Mouse (Mus musculus): ENCODE data around the gene Pawr.

The Pawr gene

GRCm38 (mm10) chr10:108331784-108332561, at the start of gene Pawr:
Gene Pawr, plus strand, starts transcription at chr10:108332121.
- DNase-seq: no peak

- no peak for DNase-seq
Measured at GRCm38 (mm10) chr10:108282351-108282750, 49.6 kb upstream of the Pawr start.

- no peak for DNase-seq
Measured at GRCm38 (mm10) chr10:108283418-108283817, 48.5 kb upstream of the Pawr start.

GRCm38 (mm10) chr10:108283837-108284236, 48.1 kb upstream of the Pawr start:
- no peak for DNase-seq

GRCm38 (mm10) chr10:108284445-108284844, 47.5 kb upstream of the Pawr start:
- no peak for DNase-seq

GRCm38 (mm10) chr10:108284977-108285376, 46.9 kb upstream of the Pawr start:
- DNase-seq: no peak

- no peak for DNase-seq
Measured at GRCm38 (mm10) chr10:108286658-108287437, 45.1 kb upstream of the Pawr start.

GRCm38 (mm10) chr10:108287438-108287801, 44.5 kb upstream of the Pawr start:
- DNase-seq: no peak

GRCm38 (mm10) chr10:108290046-108290445, 41.9 kb upstream of the Pawr start:
- no peak for DNase-seq

- no peak for DNase-seq
Measured at GRCm38 (mm10) chr10:108291688-108292471, 40.0 kb upstream of the Pawr start.

- DNase-seq: no peak
Measured at GRCm38 (mm10) chr10:108292651-108293050, 39.3 kb upstream of the Pawr start.

- DNase-seq: no peak
Measured at GRCm38 (mm10) chr10:108293620-108294195, 38.2 kb upstream of the Pawr start.

GRCm38 (mm10) chr10:108294766-108295165, 37.2 kb upstream of the Pawr start:
- no peak for DNase-seq

GRCm38 (mm10) chr10:108296446-108296845, 35.5 kb upstream of the Pawr start:
- DNase-seq: no peak

- no peak for DNase-seq
Measured at GRCm38 (mm10) chr10:108298261-108298660, 33.7 kb upstream of the Pawr start.

- peak; percentile 21 for DNase-seq
Measured at GRCm38 (mm10) chr10:108298841-108299545, 32.9 kb upstream of the Pawr start.

- DNase-seq: no peak
Measured at GRCm38 (mm10) chr10:108299828-108300227, 32.1 kb upstream of the Pawr start.

- peak; percentile 51 for DNase-seq
Measured at GRCm38 (mm10) chr10:108300843-108301242, 31.1 kb upstream of the Pawr start.

- no peak for DNase-seq
Measured at GRCm38 (mm10) chr10:108307772-108308171, 24.1 kb upstream of the Pawr start.

- no peak for DNase-seq
Measured at GRCm38 (mm10) chr10:108310195-108310594, 21.7 kb upstream of the Pawr start.

GRCm38 (mm10) chr10:108311396-108311795, 20.5 kb upstream of the Pawr start:
- DNase-seq: no peak

- DNase-seq: no peak
Measured at GRCm38 (mm10) chr10:108313845-108314244, 18.1 kb upstream of the Pawr start.

Measured in layer of hippocampus, adult 9-11 months (tissue).